Mouse (Mus musculus): ENCODE data around the gene Steap3.

GRCm38 (mm10) chr1:120197189-120197588 lies 75.3 kb downstream of the Steap3 start:
- TF ChIP-seq CTCF (IDR thresholded peaks at IDR 0.05; ENCODE audit: low read depth, low read length) (peak; percentile 96), POLR2A (IDR thresholded peaks at IDR 0.05; ENCODE audit: insufficient read depth, low read length) (no peak)
